Mouse (Mus musculus) B cell, adult 62 days (primary cell): ENCODE measurements around the gene Olfr1029. TPM values are rescaled to one million over a fixed set of nuclear protein-coding genes. Genes with fewer than 3 reads are reported as not detected.

Source experiments
- total RNA-seq: library from RNA; stranded (reverse); gene quantifications from 4 replicates; pipeline ENCODE4 v1.2.4, GENCODE M21; 2023

Olfr1029 gene
- total RNA-seq: not detected in 4 replicates

GRCm38 (mm10) chr2:85973595-85973994, at the start of gene Olfr1029:
Gene Olfr1029, plus strand, starts transcription at chr2:85973895.

GRCm38 (mm10) chr2:85950137-85950536, 23.6 kb upstream of the Olfr1029 start, which contains the start of gene Olfr1028:
Gene Olfr1028, plus strand, starts transcription at chr2:85950437.

DNA sequence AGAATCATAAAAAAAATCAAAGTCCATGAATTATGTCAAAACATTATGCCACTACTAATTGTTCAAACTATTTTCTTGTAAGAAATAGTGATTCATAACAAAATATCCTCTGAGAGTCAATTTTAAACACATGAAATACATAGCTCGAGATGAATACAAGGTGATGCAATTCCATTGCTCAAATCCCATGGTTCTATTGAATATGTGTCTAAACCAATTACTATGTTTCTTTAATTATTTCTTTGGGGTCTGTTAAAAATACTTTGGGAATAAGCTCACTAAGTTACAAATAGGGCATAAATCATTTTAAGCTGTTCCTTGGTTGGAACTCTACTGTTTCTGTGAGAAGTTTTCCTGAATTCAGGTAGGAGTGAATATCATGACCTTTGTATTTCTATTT, 5.3 kb downstream of the Olfr1029 start, which contains the start of gene Olfr1030:
Olfr1030 (plus strand) TSS at position 301 of the 400 bp plus-strand sequence.

GRCm38 (mm10) chr2:85990004-85990403, 16.3 kb downstream of the Olfr1029 start, which contains the start of gene Olfr1031:
Gene Olfr1031, plus strand, starts transcription at chr2:85990304.

DNA sequence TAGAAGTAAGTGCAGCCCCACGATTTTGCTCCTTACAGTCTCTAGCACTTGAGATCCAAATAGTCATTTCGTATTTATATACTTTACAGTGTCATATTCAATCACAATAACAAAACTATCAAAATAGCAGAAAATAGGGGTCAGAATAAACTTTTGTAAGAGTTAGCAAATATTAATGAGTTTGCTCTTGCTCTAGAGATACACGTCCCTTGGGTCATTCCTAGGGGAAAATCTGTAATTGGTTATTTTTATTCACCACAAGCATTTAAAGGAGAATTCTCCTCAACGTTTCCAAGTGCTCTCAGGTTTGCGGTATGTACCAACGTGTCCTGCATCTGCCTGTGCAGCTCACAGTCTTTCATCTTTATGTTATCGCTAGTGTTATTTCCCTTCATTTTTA, 31.5 kb downstream of the Olfr1029 start, which contains the start of gene Olfr1032:
Olfr1032 (plus strand) TSS at position 301 of the 400 bp plus-strand sequence.

DNA sequence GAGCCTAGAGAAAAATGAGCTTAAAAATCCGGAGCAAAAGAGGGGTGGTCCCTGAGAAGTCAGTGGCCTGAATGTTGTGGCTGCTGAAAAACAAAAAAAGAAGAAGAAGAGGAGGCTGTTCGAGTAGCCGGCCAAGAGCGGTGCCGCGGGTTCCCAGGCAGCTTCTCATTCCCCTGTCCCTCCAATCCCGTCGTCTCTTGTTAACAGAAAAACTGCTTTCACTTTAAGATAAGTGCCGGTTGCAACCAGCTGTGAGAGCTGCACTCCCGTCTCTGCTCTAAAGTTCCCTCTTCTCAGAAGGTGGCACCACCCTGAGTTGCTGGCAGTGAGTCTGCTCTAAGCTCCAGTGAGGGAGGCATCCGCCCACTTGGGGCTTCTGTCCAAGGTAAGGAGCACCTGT, 46.7 kb downstream of the Olfr1029 start, which contains the start of gene Olfr1033:
Olfr1033 (plus strand) TSS at position 228 of the 400 bp plus-strand sequence.

Other genes with a start within 250 kb of the Olfr1029 start
- not detected in 4 replicates for gene Olfr1012, start 211.1 kb upstream of the Olfr1029 start, total RNA-seq
- not detected in 4 replicates for gene Olfr1013, start 206.8 kb upstream of the Olfr1029 start, total RNA-seq
- not detected in 4 replicates for gene Olfr1014, start 201.2 kb upstream of the Olfr1029 start, total RNA-seq
- gene Olfr1015, start 191.9 kb upstream of the Olfr1029 start, total RNA-seq: not detected in 4 replicates
- not detected in 4 replicates for gene Olfr1016, start 171.4 kb upstream of the Olfr1029 start, total RNA-seq
- not detected in 4 replicates for gene Olfr1018, start 155.4 kb upstream of the Olfr1029 start, total RNA-seq
- not detected in 4 replicates for gene Olfr1019, start 128.4 kb upstream of the Olfr1029 start, total RNA-seq
- not detected in 4 replicates for gene Olfr1020, start 126.9 kb upstream of the Olfr1029 start, total RNA-seq
- gene Olfr1022, start 105.3 kb upstream of the Olfr1029 start, total RNA-seq: not detected in 4 replicates
- not detected in 4 replicates for gene Olfr1023, start 88.3 kb upstream of the Olfr1029 start, total RNA-seq
- gene Olfr1024, start 68.8 kb upstream of the Olfr1029 start, total RNA-seq: not detected in 4 replicates
- gene Olfr1025-ps1, start 58.7 kb upstream of the Olfr1029 start, total RNA-seq: not detected in 4 replicates
- gene Olfr1026, start 52.3 kb upstream of the Olfr1029 start, total RNA-seq: not detected in 4 replicates
- gene Olfr1028, start 23.5 kb upstream of the Olfr1029 start, total RNA-seq: 0.15 TPM in 1 of 4 replicates, not detected in the others
- gene Olfr1030, start 5.4 kb downstream of the Olfr1029 start, total RNA-seq: not detected in 4 replicates
- gene Olfr1031, start 16.4 kb downstream of the Olfr1029 start, total RNA-seq: not detected in 4 replicates
- not detected in 4 replicates for gene Olfr1032, start 31.6 kb downstream of the Olfr1029 start, total RNA-seq
- gene Olfr1033, start 46.7 kb downstream of the Olfr1029 start, total RNA-seq: not detected in 4 replicates
- gene Olfr1034, start 72.0 kb downstream of the Olfr1029 start, total RNA-seq: not detected in 4 replicates
- not detected in 4 replicates for gene Olfr1036, start 100.1 kb downstream of the Olfr1029 start, total RNA-seq
- gene Olfr1037, start 113.5 kb downstream of the Olfr1029 start, total RNA-seq: not detected in 4 replicates
- not detected in 4 replicates for gene Olfr1039, start 162.0 kb downstream of the Olfr1029 start, total RNA-seq
- gene Olfr1040, start 172.8 kb downstream of the Olfr1029 start, total RNA-seq: not detected in 4 replicates
- not detected in 4 replicates for gene Olfr1042, start 187.9 kb downstream of the Olfr1029 start, total RNA-seq
- not detected in 4 replicates for gene Olfr1043, start 193.6 kb downstream of the Olfr1029 start, total RNA-seq
- gene Olfr1044, start 203.9 kb downstream of the Olfr1029 start, total RNA-seq: not detected in 4 replicates
- gene Olfr52, start 211.8 kb downstream of the Olfr1029 start, total RNA-seq: not detected in 4 replicates
- gene Olfr1045, start 229.1 kb downstream of the Olfr1029 start, total RNA-seq: not detected in 4 replicates
- not detected in 4 replicates for gene Olfr1046, start 245.4 kb downstream of the Olfr1029 start, total RNA-seq